Mouse (Mus musculus): ENCODE data around the gene Narfl. TPM values are rescaled to one million over a fixed set of nuclear protein-coding genes. Genes with fewer than 3 reads are reported as not detected.
"Not testable (repeated sequence)": the region's sequence is repeated elsewhere in the genome, so short reads cannot be mapped to it uniquely, and the experiment has no call there.

Gene Narfl
- total RNA-seq (2017), result 8.7 and 32.7 TPM in 2 replicates

DNA sequence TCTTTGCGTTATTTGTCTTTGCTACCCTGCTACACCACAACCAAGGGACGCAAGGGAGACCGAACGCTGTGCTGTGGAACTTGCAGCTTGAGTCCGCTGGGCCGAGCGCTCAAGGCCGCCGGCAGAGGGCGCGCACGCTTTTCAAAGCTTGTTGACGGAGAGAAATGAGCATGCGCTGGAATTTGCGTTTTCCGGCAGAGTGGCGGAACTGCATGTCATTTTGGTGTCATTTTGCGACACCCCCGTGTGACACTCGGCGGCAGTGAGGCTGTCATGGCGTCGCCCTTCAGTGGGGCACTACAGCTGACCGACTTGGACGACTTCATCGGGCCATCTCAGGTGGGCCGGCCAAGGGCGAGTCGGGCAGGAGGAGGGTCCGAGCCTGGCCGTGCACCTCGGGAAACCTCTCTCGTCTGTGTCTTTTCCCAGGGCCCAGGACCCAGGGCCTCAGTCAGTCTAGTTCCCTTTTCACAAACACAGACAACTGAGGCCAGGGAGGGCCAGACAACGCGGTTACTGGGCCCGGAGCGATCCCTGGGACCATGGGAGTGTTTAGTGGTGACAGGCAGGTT, at the start of gene Narfl:
TSS of gene Narfl (plus strand) at position 228 of the 572 bp plus-strand sequence.
- ATAC-seq (replicated peaks; ENCODE audit: low read depth, poor library complexity, severe bottlenecking), result peak; percentile 97

- ATAC-seq (replicated peaks; ENCODE audit: low read depth, poor library complexity, severe bottlenecking), result no peak
Observed at GRCm38 (mm10) chr17:25723919-25724318, 49.7 kb upstream of the Narfl start.

DNA sequence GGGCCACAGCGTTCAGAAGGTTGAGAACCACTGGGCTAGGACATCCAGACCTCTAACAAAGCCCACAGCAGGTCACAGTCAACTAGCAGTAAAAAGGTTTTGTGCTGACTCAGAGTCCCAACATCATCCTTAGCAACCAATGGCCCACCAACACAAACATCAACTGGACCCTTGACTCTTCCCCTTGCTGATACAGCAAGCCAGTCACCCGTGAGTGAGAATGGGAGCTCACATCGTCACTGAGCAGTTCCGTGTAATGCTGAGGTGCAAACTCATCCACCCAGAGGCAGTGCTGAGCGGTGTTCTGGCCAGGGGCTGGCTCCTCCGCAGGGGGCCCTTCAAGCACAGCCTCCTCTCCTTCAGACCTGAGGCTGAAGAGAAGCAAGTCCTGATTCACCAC, 48.3 kb upstream of the Narfl start:
- no peak for ATAC-seq (replicated peaks; ENCODE audit: low read depth, poor library complexity, severe bottlenecking)

DNA sequence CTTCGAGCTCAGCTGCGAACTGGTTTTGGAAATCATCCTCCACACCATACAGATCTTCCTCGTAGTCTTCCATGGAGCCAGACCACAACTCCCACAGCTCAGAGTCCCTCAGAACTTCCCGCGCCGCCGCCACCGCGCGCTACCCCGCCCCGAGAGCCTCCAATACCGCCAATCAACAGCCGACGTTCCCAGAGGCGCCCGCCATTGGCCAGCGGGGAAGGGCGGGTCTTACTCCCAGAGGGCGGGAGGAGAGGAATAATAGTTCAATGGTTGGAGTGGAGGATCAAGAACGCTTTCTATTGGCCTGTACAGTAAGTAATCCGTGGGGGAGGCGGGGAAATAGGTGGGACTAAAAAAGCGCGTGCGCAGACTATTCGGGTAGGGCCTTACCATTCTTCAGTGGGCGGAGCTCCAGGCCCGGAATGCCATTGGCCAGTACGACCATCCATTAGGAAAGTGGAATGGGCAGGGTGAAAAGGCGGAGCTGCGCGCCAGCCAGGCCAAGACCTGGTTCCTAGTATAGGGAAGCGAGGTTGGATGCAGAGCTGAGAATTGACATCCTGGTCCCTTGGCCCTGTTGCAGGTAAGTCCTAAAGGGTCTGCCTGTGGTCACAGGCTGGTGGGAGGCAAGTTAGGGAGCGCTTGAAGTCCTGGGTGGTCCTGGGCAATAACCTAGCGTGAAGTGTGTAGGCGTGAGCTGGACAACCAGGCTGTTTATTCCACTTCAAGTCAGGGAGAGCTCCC, 46.1 kb upstream of the Narfl start, which contains the start of the genes Chtf18 and Rpusd1:
TSS of gene Chtf18 (minus strand) at position 155 of the 744 bp plus-strand sequence.
TSS of gene Rpusd1 (plus strand) at position 406 of the 744 bp plus-strand sequence.
- peak; percentile 93 for ATAC-seq (replicated peaks; ENCODE audit: low read depth, poor library complexity, severe bottlenecking)

DNA sequence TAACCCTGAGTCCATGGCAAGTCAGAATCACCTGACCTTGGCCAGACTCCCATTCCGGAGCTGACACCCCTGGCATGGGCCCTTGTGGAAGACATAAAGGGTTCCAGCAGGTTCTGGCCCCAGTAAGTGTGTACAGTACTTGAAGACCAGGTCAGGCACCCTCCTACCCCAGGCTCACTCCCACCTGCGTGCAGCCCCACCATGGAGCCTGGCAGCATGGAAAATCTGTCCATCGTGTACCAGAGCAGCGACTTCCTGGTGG, 45.6 kb upstream of the Narfl start:
- ATAC-seq (replicated peaks; ENCODE audit: low read depth, poor library complexity, severe bottlenecking), result no peak

GRCm38 (mm10) chr17:25732082-25732481, 41.5 kb upstream of the Narfl start:
- ATAC-seq (replicated peaks; ENCODE audit: low read depth, poor library complexity, severe bottlenecking), result peak; percentile 52

DNA sequence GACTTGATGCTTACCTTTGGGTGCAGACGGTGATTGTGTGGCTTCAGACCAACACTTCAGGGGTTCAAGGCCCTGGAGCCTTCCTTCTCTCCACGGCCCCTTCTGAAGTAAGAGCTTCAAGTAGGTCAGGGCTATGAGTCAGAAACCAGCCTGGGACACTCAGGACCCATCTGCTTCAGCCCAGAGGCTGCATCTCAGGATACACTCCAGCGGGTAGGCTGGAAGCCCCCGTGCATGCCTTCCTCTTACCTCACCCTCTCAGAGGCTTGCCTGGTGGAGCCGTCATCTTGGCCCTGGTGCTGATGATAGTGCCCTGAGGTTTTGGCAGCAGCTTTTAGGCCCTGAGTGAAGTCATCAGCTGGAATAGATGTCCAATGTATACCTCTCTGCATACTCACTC, 38.3 kb upstream of the Narfl start:
- ATAC-seq (replicated peaks; ENCODE audit: low read depth, poor library complexity, severe bottlenecking), result no peak

DNA sequence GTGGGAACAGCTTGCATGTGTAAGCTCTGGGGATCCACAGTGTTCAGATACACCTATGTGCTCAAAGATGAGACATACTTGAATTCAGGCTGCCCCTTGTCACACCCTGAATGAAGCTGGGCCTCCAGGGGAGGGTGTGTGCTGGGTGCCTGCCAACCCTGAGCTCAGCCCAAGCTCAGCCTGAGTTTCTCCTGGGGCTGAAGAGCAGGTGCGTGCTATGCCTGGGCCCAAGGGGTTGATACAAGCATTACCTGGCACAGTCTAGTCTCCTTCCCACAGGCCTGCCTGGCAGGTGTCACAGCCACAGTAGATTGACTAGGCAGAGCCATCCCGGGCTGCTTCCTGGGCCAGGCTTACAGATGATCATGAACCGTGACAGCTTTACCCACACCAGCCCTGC, 37.8 kb upstream of the Narfl start, which contains the start of gene Mslnl:
TSS of gene Mslnl (plus strand) at position 298 of the 400 bp plus-strand sequence.
- no peak for ATAC-seq (replicated peaks; ENCODE audit: low read depth, poor library complexity, severe bottlenecking)

DNA sequence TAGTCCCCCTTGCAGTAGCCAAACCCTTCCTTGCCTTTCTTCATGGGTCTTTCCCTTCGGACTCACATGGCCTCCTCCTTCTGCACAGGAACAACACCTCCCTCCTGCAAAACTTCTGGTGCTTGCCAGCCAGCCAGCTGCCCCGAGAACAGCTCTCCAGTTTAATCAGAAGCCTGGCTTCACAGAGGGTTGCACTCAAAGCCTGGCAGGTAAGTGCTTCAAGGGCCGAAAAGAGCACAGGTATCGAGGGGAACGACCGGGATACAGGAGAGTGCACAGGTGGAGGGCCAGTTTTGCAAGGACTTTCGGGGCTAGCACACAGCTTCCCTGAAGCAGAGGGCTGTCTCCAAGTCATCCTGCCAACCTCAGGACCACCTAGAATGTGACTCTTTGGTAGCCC, 34.7 kb upstream of the Narfl start:
- no peak for ATAC-seq (replicated peaks; ENCODE audit: low read depth, poor library complexity, severe bottlenecking)

- ATAC-seq (replicated peaks; ENCODE audit: low read depth, poor library complexity, severe bottlenecking), result not testable (repeated sequence)
Observed at GRCm38 (mm10) chr17:25741471-25741870, 32.1 kb upstream of the Narfl start.

DNA sequence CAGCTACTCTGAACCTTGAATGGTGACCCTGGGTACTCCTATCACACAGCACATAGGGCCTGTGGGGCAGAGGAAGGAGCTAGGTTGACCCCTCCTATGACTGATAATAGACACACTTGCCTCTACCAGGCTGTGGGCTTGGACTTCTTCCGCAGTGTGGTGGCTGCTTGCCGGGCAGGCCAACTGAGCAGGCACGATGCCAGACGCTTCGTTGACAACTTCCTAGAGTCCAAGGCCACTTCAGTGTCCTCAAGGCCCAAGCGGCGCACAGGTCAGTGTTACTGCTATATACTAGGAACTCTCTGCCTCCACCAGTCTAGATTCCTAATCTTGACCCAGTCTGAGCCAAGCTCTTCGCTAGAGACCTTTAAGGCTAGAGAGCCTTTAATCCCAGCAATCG, 29.7 kb upstream of the Narfl start:
- no peak for ATAC-seq (replicated peaks; ENCODE audit: low read depth, poor library complexity, severe bottlenecking)

- no peak for ATAC-seq (replicated peaks; ENCODE audit: low read depth, poor library complexity, severe bottlenecking)
Observed at GRCm38 (mm10) chr17:25744311-25744710, 29.3 kb upstream of the Narfl start.

- no peak for ATAC-seq (replicated peaks; ENCODE audit: low read depth, poor library complexity, severe bottlenecking)
Observed at GRCm38 (mm10) chr17:25748238-25748637, 25.3 kb upstream of the Narfl start.

DNA sequence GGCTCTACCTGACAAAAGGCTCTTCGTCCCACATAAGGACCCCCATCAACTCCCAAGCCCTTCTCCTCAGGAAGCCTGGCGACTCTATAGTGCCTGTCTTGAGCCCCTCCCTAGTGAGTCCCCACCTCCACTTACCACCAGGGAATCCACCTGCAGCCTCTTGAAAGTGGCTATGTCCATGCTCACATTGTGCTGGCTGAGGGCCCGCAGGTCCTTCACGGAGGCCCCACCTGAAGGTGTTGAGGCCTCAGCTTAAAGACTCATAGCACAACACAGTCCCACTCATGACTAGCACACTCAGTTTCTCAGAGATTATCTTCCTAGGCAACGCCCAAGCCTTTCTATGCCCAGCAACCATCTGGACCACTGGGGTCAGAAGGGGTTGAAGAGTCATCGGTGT, 24.3 kb upstream of the Narfl start:
- ATAC-seq (replicated peaks; ENCODE audit: low read depth, poor library complexity, severe bottlenecking), result no peak

DNA sequence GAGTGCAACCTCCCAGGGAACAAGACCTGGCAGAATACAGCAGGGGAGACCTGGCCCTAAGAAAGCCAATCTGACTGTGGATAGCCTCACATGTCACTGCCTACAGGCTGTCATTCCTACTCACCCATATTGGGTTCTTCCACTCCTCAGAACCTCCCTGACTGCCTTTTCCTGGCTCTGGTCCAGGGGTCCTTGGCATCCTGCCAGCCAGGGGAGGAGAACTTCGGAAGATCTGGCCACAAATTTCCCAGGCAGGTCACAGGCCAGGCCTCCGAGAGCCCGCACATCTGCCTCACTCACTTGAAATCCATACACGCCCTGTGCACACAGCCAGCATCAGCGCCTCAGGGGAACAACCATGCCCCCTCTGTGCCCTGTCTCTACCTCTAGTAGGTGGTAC, 22.1 kb upstream of the Narfl start:
- ATAC-seq (replicated peaks; ENCODE audit: low read depth, poor library complexity, severe bottlenecking), result no peak

DNA sequence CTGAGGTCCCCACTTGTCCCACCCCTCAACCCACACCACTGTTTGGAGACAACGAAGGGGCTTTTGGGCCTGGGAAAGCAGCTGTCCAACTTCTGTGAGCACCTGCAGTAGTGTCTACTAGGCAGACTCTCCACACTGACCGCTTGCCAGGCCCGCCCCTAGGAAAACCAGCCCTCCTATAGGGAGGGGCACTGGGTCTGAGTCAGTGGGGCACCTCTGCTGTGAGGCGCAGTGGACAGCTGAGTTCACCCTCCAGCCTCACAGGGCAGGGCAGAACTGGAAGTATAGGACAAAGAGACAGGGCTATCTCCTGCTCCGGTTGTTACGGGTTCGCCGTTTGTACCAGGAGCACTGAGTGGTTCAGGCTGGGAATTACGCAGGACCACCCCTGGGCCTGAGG, 19.3 kb upstream of the Narfl start, which contains the start of gene Msln:
TSS of gene Msln (minus strand) at position 138 of the 400 bp plus-strand sequence.
- no peak for ATAC-seq (replicated peaks; ENCODE audit: low read depth, poor library complexity, severe bottlenecking)

DNA sequence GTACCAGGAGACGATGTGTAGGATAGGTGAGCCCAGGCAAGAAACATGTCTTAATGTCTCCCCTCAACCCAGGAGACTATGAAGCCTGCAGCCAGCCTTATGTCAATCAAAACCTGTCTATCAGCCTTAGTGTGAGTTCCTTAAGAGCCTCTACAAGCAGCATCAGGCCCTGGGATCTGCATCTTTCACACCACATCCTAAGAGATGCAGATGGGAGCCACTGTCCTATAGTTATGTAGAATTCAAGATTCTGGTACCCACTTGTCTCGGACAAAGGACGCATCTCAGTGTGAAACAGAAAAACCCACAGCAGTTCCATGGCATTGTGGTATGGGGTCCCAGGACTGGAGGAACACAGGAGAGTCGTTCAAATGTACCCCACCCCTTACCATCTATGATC, 18.5 kb upstream of the Narfl start:
- no peak for ATAC-seq (replicated peaks; ENCODE audit: low read depth, poor library complexity, severe bottlenecking)

DNA sequence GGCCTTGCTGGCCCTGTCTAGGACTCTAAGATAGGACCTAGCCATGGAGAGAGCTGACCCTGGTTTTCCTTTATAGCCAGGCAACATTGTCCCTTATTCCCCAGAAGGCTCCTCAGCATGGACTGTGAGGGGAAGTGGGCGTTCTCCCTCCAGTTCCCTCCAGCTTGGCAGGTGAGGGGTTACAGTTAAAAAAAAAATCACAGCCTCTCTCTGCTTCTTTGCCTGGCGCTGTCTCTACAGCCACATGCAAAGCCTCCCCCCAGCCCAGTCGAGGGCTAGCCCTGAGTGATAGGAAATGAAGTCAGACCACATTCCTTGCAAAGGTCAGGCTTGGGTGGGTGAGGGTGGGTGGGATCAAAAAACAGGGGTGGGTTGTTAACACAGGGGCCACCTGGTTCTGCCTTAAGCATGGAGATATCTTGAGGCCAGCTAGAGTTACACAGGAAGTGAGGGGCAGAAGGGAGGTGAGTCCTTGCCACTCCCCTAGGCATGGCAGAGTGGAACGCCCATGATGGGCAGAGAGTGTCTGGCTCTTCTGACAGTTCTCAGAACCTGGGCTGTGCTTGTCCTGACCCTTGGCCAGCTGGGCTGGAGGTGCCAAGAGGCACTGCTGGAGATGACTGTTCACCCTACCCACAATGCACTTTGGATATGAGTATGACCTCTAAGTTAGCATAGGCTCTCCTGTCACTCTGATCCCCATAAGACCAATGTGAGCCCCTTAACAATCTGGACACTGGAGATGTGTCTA, 17.8 kb upstream of the Narfl start:
- no peak for ATAC-seq (replicated peaks; ENCODE audit: low read depth, poor library complexity, severe bottlenecking)

- ATAC-seq (replicated peaks; ENCODE audit: low read depth, poor library complexity, severe bottlenecking), result no peak
Observed at GRCm38 (mm10) chr17:25756378-25757242, 17.0 kb upstream of the Narfl start.

DNA sequence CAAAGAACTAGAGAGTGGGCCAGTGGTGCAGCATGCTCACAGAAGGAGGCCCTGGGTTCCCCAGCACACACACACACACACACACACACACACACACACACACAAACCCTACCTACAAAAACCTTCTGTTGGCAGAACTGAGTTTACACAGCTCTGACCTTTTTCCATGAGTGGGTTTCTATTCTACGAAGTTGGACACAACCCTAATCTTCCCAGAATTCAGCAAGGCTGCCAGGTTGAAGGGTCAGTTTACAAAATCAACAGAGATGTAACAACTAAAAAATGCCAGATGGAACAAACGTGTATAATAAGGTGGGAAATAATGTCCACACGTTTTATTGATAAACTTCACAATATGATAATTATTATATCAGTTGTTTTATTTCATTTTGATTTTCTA, 15.9 kb upstream of the Narfl start:
- no peak for ATAC-seq (replicated peaks; ENCODE audit: low read depth, poor library complexity, severe bottlenecking)
